Mouse (Mus musculus) midbrain, embryonic 11.5 days (tissue): ENCODE results near the gene Dnajc6. TPM values are rescaled to one million over a fixed set of nuclear protein-coding genes. Genes with fewer than 3 reads are reported as not detected.
A peak's percentile ranks its signal among the peaks of the same experiment; 100 is the strongest.

Source experiments
- ATAC-seq: fragments of 200-750 bp; cut with Nextera tagmentation; 2 replicates; pipeline ENCODE4 v1.8.0; 2017; ENCODE audit warnings: moderate TSS enrichment, moderate library complexity; ENCODE audit not compliant: low FRiP score
- DNase-seq: peaks from one replicate; pipeline ENCODE4 v3.0.0; 2015; ENCODE audit warnings: low spot score; ENCODE audit errors: missing footprints
- H3K27ac ChIP-seq: fragments of 300-500 bp; sonication (generic); 2 replicates; pipeline ENCODE4 v1.5.1; 2014; ENCODE audit warnings: low read depth, low read length
- H3K27me3 ChIP-seq: fragments of 300-500 bp; sonication (generic); 2 replicates; pipeline ENCODE4 v1.6.1; 2014; ENCODE audit warnings: mild to moderate bottlenecking, low read length, moderate library complexity, mixed read lengths; ENCODE audit not compliant: control insufficient read depth, insufficient read depth
- H3K36me3 ChIP-seq: fragments of 300-500 bp; sonication (generic); 2 replicates; pipeline ENCODE4 v1.6.1; 2014; ENCODE audit warnings: mild to moderate bottlenecking, low read length, moderate library complexity, mixed read lengths; ENCODE audit not compliant: control insufficient read depth, insufficient read depth
- H3K4me1 ChIP-seq: fragments of 300-500 bp; sonication (generic); 2 replicates; pipeline ENCODE4 v1.6.1; 2014; ENCODE audit warnings: low read length; ENCODE audit not compliant: control insufficient read depth, insufficient read depth
- H3K4me2 ChIP-seq: fragments of 300-500 bp; sonication (generic); 2 replicates; pipeline ENCODE4 v1.6.1; 2014; ENCODE audit warnings: mild to moderate bottlenecking, moderate library complexity
- H3K4me3 ChIP-seq: fragments of 300-500 bp; sonication (generic); 2 replicates; pipeline ENCODE4 v1.5.1; 2014; ENCODE audit warnings: low read depth, low read length
- H3K9ac ChIP-seq: fragments of 300-500 bp; sonication (generic); 2 replicates; pipeline ENCODE4 v1.6.1; 2014; ENCODE audit warnings: low read length
- H3K9me3 ChIP-seq: fragments of 300-500 bp; sonication (generic); 2 replicates; pipeline ENCODE4 v1.6.1; 2016; ENCODE audit warnings: low read length; ENCODE audit not compliant: control insufficient read depth
- WGBS: fragments of 180-500 bp; shearing (Covaris S2); extraction: QIAGEN DNeasy Blood & Tissue Kit; methylation state at CpG from one replicate; pipeline ENCODE4 v1.1.7; 2014; 5-methylcytosine and 5-hydroxymethylcytosine counted together
- polyA plus RNA-seq: library from polyadenylated mRNA; unstranded; fragments of >200 nt; fragmentation: Nextera tagmentation; extraction: Ambion mirVana; gene quantifications from 2 replicates; pipeline ENCODE4 v1.2.1, GENCODE M21; 2014

Gene Dnajc6
- polyA plus RNA-seq, 1 experiment from 2014 or later = 4.3 TPM

DNA sequence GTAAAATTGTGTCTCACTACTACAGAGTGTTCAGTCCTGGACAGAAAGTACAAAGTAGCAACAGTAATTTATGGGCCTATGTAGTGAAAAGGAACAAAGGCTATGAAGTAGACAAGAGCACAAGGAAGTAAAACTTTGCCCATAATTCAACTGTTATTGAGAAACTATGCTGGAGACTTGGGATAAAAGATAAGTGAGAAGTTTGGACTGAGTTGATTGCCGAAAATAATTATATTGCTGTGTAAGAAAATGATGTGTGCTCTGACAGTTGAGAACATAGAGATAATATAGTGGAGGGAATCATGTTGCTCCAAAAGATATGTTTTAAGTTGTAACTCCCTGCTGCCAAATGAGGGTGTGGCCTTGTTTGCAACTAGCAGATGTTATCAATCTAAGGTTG lies 152.3 kb downstream of the Dnajc6 start:
- DNase-seq (peak; percentile 81), ATAC-seq (no peak)
- Histone ChIP-seq H3K4me3 (peak overlapping the region; percentile 77), H3K4me2 (peak overlapping the region; percentile 41), H3K9me3 (no peaks in the 10 kb centered on the region), H3K4me1 (peaks cover 4% of the 10 kb centered on the region; the same call in 1 of the 2 replicates), H3K27me3 (no peaks in the 10 kb centered on the region), H3K9ac (peak overlapping the region; percentile 88), H3K36me3 (no peaks in the 10 kb centered on the region), H3K27ac (no peak overlapping the region)
- 94% methylated on average over 1 of the region's 1 CpGs for WGBS

- Histone ChIP-seq H3K9me3 (no peaks in the 10 kb centered on the region), H3K27me3 (no peaks in the 10 kb centered on the region), H3K9ac (no peak overlapping the region), H3K36me3 (no peaks in the 10 kb centered on the region), H3K4me3 (no peak overlapping the region), H3K27ac (no peak overlapping the region), H3K4me1 (peaks cover 4% of the 10 kb centered on the region; the same call in 1 of the 2 replicates), H3K4me2 (no peak overlapping the region)
- DNase-seq = no peak
- 92% methylated on average over 2 of the region's 2 CpGs for WGBS
- no peak for ATAC-seq
Observed at GRCm38 (mm10) chr4:101650961-101651360, 154.5 kb downstream of the Dnajc6 start.

- H3K9me3 ChIP-seq = no peaks in the 10 kb centered on the region
- ATAC-seq = no peak
- no peak overlapping the region for H3K4me2 ChIP-seq
- no peak overlapping the region for H3K27ac ChIP-seq
- DNase-seq = no peak
- no peak overlapping the region for H3K4me3 ChIP-seq
- H3K27me3 ChIP-seq = no peaks in the 10 kb centered on the region
- H3K36me3 ChIP-seq = 0 out of 2 replicates have a peak, but pooled peaks cover 2% of the 10 kb centered on the region
- no peak overlapping the region for H3K9ac ChIP-seq
- no peaks in the 10 kb centered on the region for H3K4me1 ChIP-seq
- 81% methylated on average over 6 of the region's 6 CpGs for WGBS
Observed at GRCm38 (mm10) chr4:101654256-101654655, 157.8 kb downstream of the Dnajc6 start.

DNA sequence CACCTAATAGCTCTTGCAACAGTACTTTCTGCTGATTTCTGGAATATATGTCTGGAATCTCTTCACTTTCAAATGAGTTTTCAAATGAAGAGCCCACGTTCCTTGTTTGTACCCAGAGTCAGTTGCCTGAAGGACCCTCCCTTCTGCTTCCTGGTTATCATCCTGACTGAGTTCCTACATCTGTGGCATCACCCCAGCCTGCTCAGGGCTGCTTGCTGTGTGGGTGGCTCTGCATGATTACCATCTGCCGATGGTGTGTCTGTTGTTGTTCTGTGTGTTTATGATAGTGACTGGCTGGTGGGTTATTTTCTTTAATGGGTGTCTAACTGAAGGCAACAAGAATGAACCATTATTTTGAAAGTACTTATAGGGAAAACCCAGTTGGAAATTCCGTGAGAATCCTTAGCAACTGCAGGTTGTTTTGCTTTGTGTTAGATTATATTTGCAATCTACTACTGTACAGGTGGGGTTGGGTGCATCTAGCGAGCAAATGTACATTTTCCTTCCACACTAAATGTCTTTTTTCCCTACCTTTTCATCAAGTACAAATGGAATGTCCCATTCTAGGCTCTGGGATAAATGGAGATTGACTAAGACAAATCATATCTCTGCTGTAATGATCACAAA lies 158.5 kb downstream of the Dnajc6 start:
- Histone ChIP-seq H3K4me3 (no peak overlapping the region), H3K27me3 (no peaks in the 10 kb centered on the region), H3K4me2 (no peak overlapping the region), H3K4me1 (no peaks in the 10 kb centered on the region), H3K9me3 (no peaks in the 10 kb centered on the region), H3K9ac (no peak overlapping the region), H3K36me3 (peaks cover 4% of the 10 kb centered on the region; the same call in 1 of the 2 replicates), H3K27ac (no peak overlapping the region)
- ATAC-seq = no peak
- WGBS = 88% methylated on average over 4 of the region's 4 CpGs
- DNase-seq = no peak

GRCm38 (mm10) chr4:101655415-101655790 lies 159.0 kb downstream of the Dnajc6 start:
- no peaks in the 10 kb centered on the region for H3K4me1 ChIP-seq
- H3K4me3 ChIP-seq = no peak overlapping the region
- H3K4me2 ChIP-seq = no peak overlapping the region
- no peaks in the 10 kb centered on the region for H3K27me3 ChIP-seq
- 91% methylated on average over 7 of the region's 7 CpGs for WGBS
- ATAC-seq (no peak), DNase-seq (no peak)
- no peak overlapping the region for H3K27ac ChIP-seq
- H3K9ac ChIP-seq = no peak overlapping the region
- peaks cover 4% of the 10 kb centered on the region; the same call in 1 of the 2 replicates for H3K36me3 ChIP-seq
- no peaks in the 10 kb centered on the region for H3K9me3 ChIP-seq

GRCm38 (mm10) chr4:101656056-101656455 lies 159.6 kb downstream of the Dnajc6 start:
- DNase-seq (peak; percentile 17), ATAC-seq (no peak)
- Histone ChIP-seq H3K9ac (no peak overlapping the region), H3K27ac (no peak overlapping the region), H3K4me3 (no peak overlapping the region), H3K4me2 (no peak overlapping the region), H3K27me3 (no peaks in the 10 kb centered on the region), H3K4me1 (no peaks in the 10 kb centered on the region), H3K36me3 (peaks cover 4% of the 10 kb centered on the region; the same call in 1 of the 2 replicates), H3K9me3 (no peaks in the 10 kb centered on the region)
- WGBS = 90% methylated on average over 15 of the region's 15 CpGs

DNA sequence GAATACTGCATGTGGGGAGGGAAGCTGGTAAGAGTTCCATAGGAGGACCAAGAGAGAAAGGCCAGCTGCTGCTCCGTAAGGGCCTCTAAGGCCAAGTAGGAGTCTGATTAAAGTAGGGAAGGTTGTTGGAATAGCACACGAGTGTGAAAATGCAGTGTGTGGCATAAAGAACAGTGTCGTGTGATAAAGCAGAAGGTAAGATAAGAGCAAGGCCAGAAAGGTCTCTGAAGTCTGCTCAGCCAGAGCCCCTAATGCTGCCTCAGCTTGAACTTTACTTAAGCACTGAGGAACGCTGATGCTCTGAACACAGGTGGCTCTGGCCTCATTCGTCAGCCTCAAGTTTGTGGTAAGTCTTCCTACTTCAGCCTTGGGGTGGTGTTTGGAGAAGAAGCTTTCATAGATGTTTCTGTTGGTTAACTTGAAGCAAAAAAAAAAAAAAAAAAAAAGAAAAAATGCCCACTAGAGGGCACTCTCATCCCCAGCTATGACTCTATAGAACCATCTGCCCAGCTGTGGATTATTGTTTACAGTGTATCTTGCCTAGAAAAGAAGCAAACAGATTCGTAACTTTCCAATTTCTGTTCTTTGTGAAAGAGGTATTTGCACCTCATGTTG lies 160.6 kb downstream of the Dnajc6 start:
- H3K4me3 ChIP-seq = no peak overlapping the region
- H3K4me2 ChIP-seq = no peak overlapping the region
- no peaks in the 10 kb centered on the region for H3K4me1 ChIP-seq
- no peak overlapping the region for H3K9ac ChIP-seq
- no peaks in the 10 kb centered on the region for H3K9me3 ChIP-seq
- H3K27me3 ChIP-seq = no peaks in the 10 kb centered on the region
- peak; percentile 88 for DNase-seq
- peaks cover 4% of the 10 kb centered on the region; the same call in 1 of the 2 replicates for H3K36me3 ChIP-seq
- no peak for ATAC-seq
- H3K27ac ChIP-seq = no peak overlapping the region
- WGBS = 68% methylated on average over 6 of the region's 6 CpGs

DNA sequence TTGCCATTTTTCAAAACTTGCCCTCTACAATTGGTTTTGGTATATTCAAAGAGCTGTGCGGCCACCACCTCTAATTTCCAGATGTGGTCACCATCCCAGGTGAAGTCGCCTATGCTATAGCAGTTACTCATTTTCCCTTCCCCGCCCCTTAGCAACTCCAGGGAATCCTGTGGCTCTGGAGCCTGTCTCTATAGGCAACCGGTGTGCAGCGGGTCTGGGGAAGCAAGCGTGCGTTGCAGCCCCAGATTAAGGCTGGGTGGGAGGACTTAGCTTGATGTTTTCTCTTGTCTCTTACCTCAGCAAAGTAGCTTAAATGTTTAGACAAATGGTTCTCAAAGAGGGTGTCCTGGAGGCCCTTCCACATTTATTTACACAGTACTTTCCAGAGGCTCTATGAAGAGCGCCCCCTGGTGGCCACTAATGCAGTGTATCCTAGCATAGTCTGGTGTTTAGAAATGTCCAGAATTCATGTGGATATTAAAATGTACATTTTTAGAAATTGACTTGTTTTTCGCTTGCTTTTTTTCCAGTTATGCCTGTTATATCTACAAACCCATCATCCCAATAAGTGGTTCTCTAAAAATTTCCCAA lies 167.8 kb downstream of the Dnajc6 start:
- ATAC-seq (peak; percentile 57; the same call in 1 of the 2 replicates), DNase-seq (peak; percentile 93)
- no peak overlapping the region for H3K27ac ChIP-seq
- H3K4me3 ChIP-seq = no peak overlapping the region
- no peaks in the 10 kb centered on the region for H3K27me3 ChIP-seq
- H3K36me3 ChIP-seq = peaks cover 2% of the 10 kb centered on the region; the same call in 1 of the 2 replicates
- H3K9ac ChIP-seq = no peak overlapping the region
- WGBS = 62% methylated on average over 9 of the region's 9 CpGs
- no peaks in the 10 kb centered on the region for H3K9me3 ChIP-seq
- H3K4me2 ChIP-seq = no peak overlapping the region
- no peaks in the 10 kb centered on the region for H3K4me1 ChIP-seq

DNA sequence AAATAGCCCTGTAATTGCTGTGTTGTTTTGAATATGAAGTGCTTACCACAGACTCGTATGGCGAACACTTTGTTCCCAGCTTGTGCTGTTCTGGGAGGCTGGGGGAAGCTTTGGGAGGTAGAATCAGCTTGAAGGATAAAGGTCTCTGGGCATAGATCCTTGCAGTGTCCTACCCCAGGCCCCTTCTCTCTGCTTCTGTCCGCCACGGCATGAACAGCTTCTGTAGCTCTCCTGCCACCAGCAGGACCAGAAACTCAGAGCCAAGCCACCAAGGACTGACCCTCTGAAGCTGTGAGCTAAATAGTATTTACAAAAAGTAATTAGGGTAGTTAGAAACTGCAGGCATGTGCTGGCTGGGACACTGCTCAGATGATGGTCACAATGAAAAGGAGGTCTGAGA lies 168.3 kb downstream of the Dnajc6 start:
- ATAC-seq = no peak
- Histone ChIP-seq H3K4me1 (no peaks in the 10 kb centered on the region), H3K27me3 (no peaks in the 10 kb centered on the region), H3K4me3 (no peak overlapping the region), H3K27ac (no peak overlapping the region), H3K9ac (no peak overlapping the region), H3K9me3 (no peaks in the 10 kb centered on the region), H3K36me3 (no peaks in the 10 kb centered on the region; the same call in 1 of the 2 replicates), H3K4me2 (no peak overlapping the region)
- WGBS = 92% methylated on average over 4 of the region's 4 CpGs
- DNase-seq = peak; percentile 70
